8 mouse cellular contexts compared by ENCODE assay signal in genomic region chr5:73167976-73168768, GRCm38 (mm10).
DNase-seq lines count a peak whose midpoint lies in the region; ATAC-seq and TF ChIP-seq lines count a peak whose summit lies in the region.

No protein-coding gene starts in this region.

- H3K27me3 ChIP-seq in liver, adult 2 months (ENCODE audit: control insufficient read depth, insufficient read depth, low read length), result no peaks in the 10 kb centered on the region
- H3K27me3 ChIP-seq in liver, postnatal 0 days (ENCODE audit: insufficient read depth, low read length), result no peaks in the 10 kb centered on the region
- no peaks in the 10 kb centered on the region for H3K27me3 ChIP-seq in neural tube, embryonic 15.5 days (replicated peaks)
- H3K27me3 ChIP-seq in limb, embryonic 10.5 days (ENCODE audit: low read depth, poor library complexity, severe bottlenecking), result no peaks in the 10 kb centered on the region

- intact Hi-C loops in gastrocnemius, postnatal 14 days (cut with DNase I; ENCODE audit: low total_unique reads), result no loop called here

- H3K9ac ChIP-seq in liver, adult 2 months (ENCODE audit: low read depth, low read length), result peak overlapping the region; percentile 18; the same call in 1 of the 2 replicates
- no peak overlapping the region for H3K9ac ChIP-seq in liver, postnatal 0 days (replicated peaks)
- H3K9ac ChIP-seq in neural tube, embryonic 15.5 days (replicated peaks), result no peak overlapping the region; the same call in 1 of the 2 replicates

- H3K36me3 ChIP-seq in liver, adult 2 months (ENCODE audit: control insufficient read depth, insufficient read depth, low read length), result no peaks in the 10 kb centered on the region
- no peaks in the 10 kb centered on the region for H3K36me3 ChIP-seq in liver, postnatal 0 days (replicated peaks; ENCODE audit: insufficient read depth, low read length)
- H3K36me3 ChIP-seq in neural tube, embryonic 15.5 days, result no peaks in the 10 kb centered on the region
- H3K36me3 ChIP-seq in limb, embryonic 10.5 days, result no peaks in the 10 kb centered on the region

- H3K9me3 ChIP-seq in liver, postnatal 0 days (ENCODE audit: low read length), result no peaks in the 10 kb centered on the region
- H3K9me3 ChIP-seq in neural tube, embryonic 15.5 days (replicated peaks), result no peaks in the 10 kb centered on the region
- no peaks in the 10 kb centered on the region for H3K9me3 ChIP-seq in limb, embryonic 10.5 days (replicated peaks)

- DNase-seq in liver, adult 2 months (ENCODE audit: extremely low read depth, low read depth, low spot score), result peak; percentile 77
- DNase-seq in liver, postnatal 0 days, result no peak
- DNase-seq in gastrocnemius, postnatal 14 days, result peak; percentile 32
- peak; percentile 71 for DNase-seq in kidney, adult 9 months
- no peak for DNase-seq in natural killer cell, adult 2 months (ENCODE audit: low spot score in 2 of 2)
- DNase-seq in limb, embryonic 10.5 days (ENCODE audit: low spot score), result no peak

- no peak for TF ChIP-seq POLR2A in liver, adult 2 months (IDR thresholded peaks at IDR 0.05; ENCODE audit: extremely low read depth, insufficient read depth, low read length)

- ATAC-seq in liver, postnatal 0 days, result no peak
- peak; percentile 43; the same call in 1 of the 2 replicates for ATAC-seq in neural tube, embryonic 15.5 days (ENCODE audit: low FRiP score)
- ATAC-seq in cerebellum, adult (ENCODE audit: insufficient number of reproducible peaks, low FRiP score, low TSS enrichment), result no peak

- H3K4me3 ChIP-seq in liver, adult 2 months (ENCODE audit: insufficient read depth, low read depth, low read length), result no peak overlapping the region
- H3K4me3 ChIP-seq in liver, postnatal 0 days (ENCODE audit: low read depth, low read length), result no peak overlapping the region
- no peak overlapping the region; the same call in 1 of the 2 replicates for H3K4me3 ChIP-seq in neural tube, embryonic 15.5 days (replicated peaks)
- no peak overlapping the region for H3K4me3 ChIP-seq in limb, embryonic 10.5 days

- 64% methylated on average over 18 of the region's 18 CpGs for WGBS in liver, adult 2 months
- WGBS in liver, postnatal 0 days (ENCODE audit: insufficient replicate concordance), result 86% methylated on average over 18 of the region's 18 CpGs
- WGBS in neural tube, embryonic 15.5 days, result 45% methylated on average over 18 of the region's 18 CpGs
- WGBS in limb, embryonic 10.5 days, result 81% methylated on average over 18 of the region's 18 CpGs

- TF ChIP-seq EP300 in liver, postnatal 0 days (IDR thresholded peaks at IDR 0.05; ENCODE audit: low read depth), result no peak

- H3K4me2 ChIP-seq in liver, postnatal 0 days (ENCODE audit: low read depth, low read length), result no peak overlapping the region
- peak overlapping the region; percentile 44 for H3K4me2 ChIP-seq in neural tube, embryonic 15.5 days

- H3K4me1 ChIP-seq in liver, adult 2 months (ENCODE audit: control insufficient read depth, insufficient read depth, low read length), result peaks cover 7% of the 10 kb centered on the region; the same call in 1 of the 2 replicates
- peaks cover 9% of the 10 kb centered on the region; the same call in 1 of the 2 replicates for H3K4me1 ChIP-seq in liver, postnatal 0 days (ENCODE audit: insufficient read depth)
- H3K4me1 ChIP-seq in neural tube, embryonic 15.5 days, result peaks cover 38% of the 10 kb centered on the region
- peaks cover 14% of the 10 kb centered on the region for H3K4me1 ChIP-seq in limb, embryonic 10.5 days

- H3K79me2 ChIP-seq in liver, adult 2 months (ENCODE audit: control insufficient read depth, insufficient read depth, low read length), result peaks cover 16% of the 10 kb centered on the region; the same call in 1 of the 2 replicates

- no peak overlapping the region for H3K27ac ChIP-seq in liver, adult 2 months (replicated peaks; ENCODE audit: insufficient read depth, low read depth, low read length)
- no peak overlapping the region for H3K27ac ChIP-seq in liver, postnatal 0 days (ENCODE audit: low read depth)
- H3K27ac ChIP-seq in neural tube, embryonic 15.5 days (replicated peaks), result peak overlapping the region; percentile 49
- H3K27ac ChIP-seq in limb, embryonic 10.5 days, result no peak overlapping the region

- no peak for TF ChIP-seq CTCF in liver, adult 2 months (IDR thresholded peaks at IDR 0.05; ENCODE audit: low read depth, low read length)
- no peak for TF ChIP-seq CTCF in liver, postnatal 0 days (IDR thresholded peaks at IDR 0.05; ENCODE audit: low read depth)

Comparison
In these comparisons a context has a peak if more than half of its experiments do, and no peak if none do; other contexts are left out.
1. DNase-seq: peak in liver, adult 2 months (single experiment), gastrocnemius, postnatal 14 days (single experiment) and kidney, adult 9 months (single experiment); none in liver, postnatal 0 days (single experiment), natural killer cell, adult 2 months (0 of 2) and limb, embryonic 10.5 days (single experiment).